Mouse (Mus musculus) embryonic fibroblast, embryonic 13.5 days (primary cell): ENCODE data around the gene Olfr597. TPM values are rescaled to one million over a fixed set of nuclear protein-coding genes. Genes with fewer than 3 reads are reported as not detected.
"Not testable (repeated sequence)": the region's sequence is repeated elsewhere in the genome, so short reads cannot be mapped to it uniquely, and the experiment has no call there.

Experiments used
- H3K27ac ChIP-seq: 2 replicates; pipeline ENCODE4 v1.5.1; 2012; ENCODE audit warnings: low read length, control low read depth, inconsistent platforms; ENCODE audit not compliant: insufficient read depth
- H3K4me1 ChIP-seq: 2 replicates; pipeline ENCODE4 v1.6.1; 2011; ENCODE audit warnings: low read length; ENCODE audit not compliant: control insufficient read depth, insufficient read depth
- H3K4me3 ChIP-seq: 2 replicates; pipeline ENCODE4 v1.5.1; 2011; ENCODE audit warnings: mild to moderate bottlenecking, control low read depth, low read length; ENCODE audit not compliant: insufficient read depth
- CTCF ChIP-seq: IDR thresholded peaks from 2 replicates; pipeline ENCODE4 v1.5.1; 2011; ENCODE audit warnings: mild to moderate bottlenecking, control low read depth, low read length, moderate library complexity, borderline replicate concordance; ENCODE audit not compliant: insufficient read depth
- POLR2A ChIP-seq: IDR thresholded peaks from 2 replicates; pipeline ENCODE4 v1.6.1; 2011; ENCODE audit warnings: low read depth, mild to moderate bottlenecking, control low read depth, low read length, moderate library complexity
- polyA plus RNA-seq: library from polyadenylated mRNA; stranded (reverse); fragments of >200 nt; gene quantifications from 2 replicates; pipeline ENCODE4 v1.2.4, GENCODE M21; 2011; ENCODE audit warnings: low read depth; ENCODE audit not compliant: missing spikeins, insufficient read length

The Olfr597 gene
- polyA plus RNA-seq = not detected in 2 replicates

GRCm38 (mm10) chr7:103316015-103316414 is at the start of gene Olfr597:
Gene Olfr597, plus strand, starts transcription at chr7:103316315.
- not testable (repeated sequence) for H3K4me1 ChIP-seq, H3K27ac ChIP-seq, H3K4me3 ChIP-seq

GRCm38 (mm10) chr7:103305348-103305747 is 10.8 kb upstream of the Olfr597 start, which contains the start of gene Olfr596:
Gene Olfr596, plus strand, starts transcription at chr7:103305648.
- not testable (repeated sequence) for H3K4me1 ChIP-seq, H3K4me3 ChIP-seq, H3K27ac ChIP-seq

GRCm38 (mm10) chr7:103323268-103323667 is 7.2 kb downstream of the Olfr597 start, which contains the start of gene Olfr598:
Gene Olfr598, plus strand, starts transcription at chr7:103323568.
- TF ChIP-seq CTCF (no peak), POLR2A (no peak)
- no peak within 1 kb of the TSS for H3K27ac ChIP-seq
- no peaks in the 10 kb centered on the region for H3K4me1 ChIP-seq
- H3K4me3 ChIP-seq = no peak within 1 kb of the TSS

GRCm38 (mm10) chr7:103335617-103336016 is 19.5 kb downstream of the Olfr597 start, which contains the start of gene Olfr599:
Gene Olfr599, plus strand, starts transcription at chr7:103335917.
- no peak within 1 kb of the TSS for H3K27ac ChIP-seq
- H3K4me3 ChIP-seq = no peak within 1 kb of the TSS
- TF ChIP-seq CTCF (no peak), POLR2A (no peak)
- H3K4me1 ChIP-seq = no peaks in the 10 kb centered on the region

GRCm38 (mm10) chr7:103349569-103349968 is 33.5 kb downstream of the Olfr597 start, which contains the start of gene Olfr600:
Gene Olfr600, minus strand, starts transcription at chr7:103349669.
- no peaks in the 10 kb centered on the region for H3K4me1 ChIP-seq
- no peak within 1 kb of the TSS for H3K4me3 ChIP-seq
- no peak within 1 kb of the TSS for H3K27ac ChIP-seq
- TF ChIP-seq CTCF = no peak
- TF ChIP-seq POLR2A = no peak

- TF ChIP-seq CTCF (no peak), POLR2A (no peak)
- H3K4me1 ChIP-seq = no peaks in the 10 kb centered on the region
- H3K4me3 ChIP-seq = no peak within 1 kb of the TSS
- no peak within 1 kb of the TSS for H3K27ac ChIP-seq
Observed at GRCm38 (mm10) chr7:103362555-103362954, 46.4 kb downstream of the Olfr597 start, which contains the start of gene Olfr601. Gene Olfr601, minus strand, starts transcription at chr7:103362655.

Other genes with a start within 250 kb of the Olfr597 start
- not detected in 2 replicates for gene Olfr584, start 234.4 kb upstream of the Olfr597 start, polyA plus RNA-seq
- gene Olfr585, start 218.6 kb upstream of the Olfr597 start, polyA plus RNA-seq = not detected in 2 replicates
- not detected in 2 replicates for gene Olfr586, start 190.7 kb upstream of the Olfr597 start, polyA plus RNA-seq
- gene Olfr588-ps1, start 175.4 kb upstream of the Olfr597 start, polyA plus RNA-seq = not detected in 2 replicates
- not detected in 2 replicates for gene Olfr589, start 160.0 kb upstream of the Olfr597 start, polyA plus RNA-seq
- gene Olfr591, start 138.0 kb upstream of the Olfr597 start, polyA plus RNA-seq = not detected in 2 replicates
- not detected in 2 replicates for gene Olfr592, start 131.5 kb upstream of the Olfr597 start, polyA plus RNA-seq
- not detected in 2 replicates for gene Olfr593, start 104.5 kb upstream of the Olfr597 start, polyA plus RNA-seq
- gene Olfr594, start 99.3 kb upstream of the Olfr597 start, polyA plus RNA-seq = not detected in 2 replicates
- gene Usp17ld, start 63.8 kb upstream of the Olfr597 start, polyA plus RNA-seq = not detected in 2 replicates
- gene Olfr596, start 10.7 kb upstream of the Olfr597 start, polyA plus RNA-seq = not detected in 2 replicates
- not detected in 2 replicates for gene Olfr598, start 7.3 kb downstream of the Olfr597 start, polyA plus RNA-seq
- gene Olfr599, start 19.6 kb downstream of the Olfr597 start, polyA plus RNA-seq = not detected in 2 replicates
- gene Olfr600, start 33.4 kb downstream of the Olfr597 start, polyA plus RNA-seq = not detected in 2 replicates
- gene Olfr601, start 46.3 kb downstream of the Olfr597 start, polyA plus RNA-seq = not detected in 2 replicates
- gene Olfr603, start 69.9 kb downstream of the Olfr597 start, polyA plus RNA-seq = not detected in 2 replicates
- gene Usp17lc, start 98.8 kb downstream of the Olfr597 start, polyA plus RNA-seq = not detected in 2 replicates
- not detected in 2 replicates for gene Olfr605, start 129.1 kb downstream of the Olfr597 start, polyA plus RNA-seq
- not detected in 2 replicates for gene Olfr606, start 132.7 kb downstream of the Olfr597 start, polyA plus RNA-seq
- not detected in 2 replicates for gene Olfr607, start 147.8 kb downstream of the Olfr597 start, polyA plus RNA-seq
- gene Olfr608, start 153.6 kb downstream of the Olfr597 start, polyA plus RNA-seq = not detected in 2 replicates
- gene Olfr609, start 181.7 kb downstream of the Olfr597 start, polyA plus RNA-seq = not detected in 2 replicates
- gene Olfr610, start 195.8 kb downstream of the Olfr597 start, polyA plus RNA-seq = not detected in 2 replicates
- gene Olfr611, start 204.5 kb downstream of the Olfr597 start, polyA plus RNA-seq = not detected in 2 replicates
- not detected in 2 replicates for gene Olfr612, start 226.4 kb downstream of the Olfr597 start, polyA plus RNA-seq
- not detected in 2 replicates for gene Olfr613, start 231.8 kb downstream of the Olfr597 start, polyA plus RNA-seq
- not detected in 2 replicates for gene Olfr615, start 239.8 kb downstream of the Olfr597 start, polyA plus RNA-seq